Mouse (Mus musculus) B cell, adult 67 days (primary cell): ENCODE data around the gene Glb1l3. TPM values are rescaled to one million over a fixed set of nuclear protein-coding genes. Genes with fewer than 3 reads are reported as not detected.

ENCODE experiments used
- total RNA-seq, 2 experiments: library from RNA; stranded (reverse); gene quantifications; 4 replicates each; pipeline ENCODE4 v1.2.4; 2023

The Glb1l3 gene
- total RNA-seq: not detected

GRCm38 (mm10) chr9:26860751-26861150, at the start of gene Glb1l3:
Glb1l3 (minus strand) TSS chr9:26860890.

DNA sequence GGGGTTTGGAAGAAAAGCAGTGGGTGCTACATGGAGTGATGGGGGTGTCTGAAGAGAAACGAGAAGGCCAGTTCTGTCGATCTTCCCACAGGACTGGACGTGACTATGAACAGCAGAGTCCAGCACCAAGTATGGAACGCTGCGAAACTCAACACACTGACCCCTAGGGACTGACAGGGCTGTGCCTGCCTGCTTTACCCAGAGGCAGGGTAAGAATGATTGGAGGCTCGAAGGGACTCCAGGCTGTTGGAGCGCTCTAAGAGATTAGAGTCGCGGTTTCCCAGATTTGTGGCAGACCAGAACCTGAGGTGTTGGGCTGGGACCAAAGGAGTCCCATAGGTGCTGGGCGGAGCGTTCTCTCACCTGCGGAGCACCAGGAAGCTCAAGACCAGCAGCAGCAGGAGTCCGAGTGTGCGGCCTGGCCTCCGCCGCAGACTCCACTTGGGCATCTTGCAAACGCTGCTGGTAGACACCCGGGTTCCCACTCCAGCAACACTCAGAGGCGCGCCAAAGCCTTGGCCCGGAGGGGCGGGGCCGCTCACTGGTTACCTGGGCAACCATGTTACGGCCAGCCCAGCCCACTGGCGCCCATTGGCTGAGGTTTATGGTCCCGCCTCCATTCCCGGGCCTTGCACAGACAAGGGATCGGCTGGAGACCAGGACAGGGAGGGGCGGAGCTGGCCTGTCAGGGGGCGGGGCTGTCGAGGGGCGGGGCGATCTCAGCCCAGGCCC, 54.6 kb downstream of the Glb1l3 start, which contains the start of gene Glb1l2:
Gene Glb1l2 (minus strand): TSS at position 534 of the 732 bp plus-strand sequence.

Other genes starting within 250 kb of the Glb1l3 start
- not detected for gene B3gat1, start 127.2 kb downstream of the Glb1l3 start, total RNA-seq
- not detected for gene Glb1l2, start 54.4 kb downstream of the Glb1l3 start, total RNA-seq
- gene Gm1110, start 62.2 kb upstream of the Glb1l3 start, total RNA-seq: not detected
- 10 to 100 TPM in 1 of 2 experiments, 1 to 10 TPM in 1; 9.1 to 13.9 TPM for gene Acad8, start 138.7 kb upstream of the Glb1l3 start, total RNA-seq
- 10 to 100 TPM in 1 of 2 experiments, 1 to 10 TPM in 1; 9.5 to 11.6 TPM for gene Thyn1, start 138.8 kb upstream of the Glb1l3 start, total RNA-seq
- gene Vps26b, start 169.2 kb upstream of the Glb1l3 start, total RNA-seq: 1 to 10 TPM; 2.2 to 2.4 TPM
- 10 to 100 TPM; 16.4 to 17.0 TPM for gene Ncapd3, start 169.3 kb upstream of the Glb1l3 start, total RNA-seq